Mouse (Mus musculus): ENCODE measurements at regions not wholly inside any gene's neighbourhood (a gene's known extent, or its start where the extent isn't known, plus 50 kb on each side); places are given as distances from the start of the nearest gene placed in this dataset.

DNA sequence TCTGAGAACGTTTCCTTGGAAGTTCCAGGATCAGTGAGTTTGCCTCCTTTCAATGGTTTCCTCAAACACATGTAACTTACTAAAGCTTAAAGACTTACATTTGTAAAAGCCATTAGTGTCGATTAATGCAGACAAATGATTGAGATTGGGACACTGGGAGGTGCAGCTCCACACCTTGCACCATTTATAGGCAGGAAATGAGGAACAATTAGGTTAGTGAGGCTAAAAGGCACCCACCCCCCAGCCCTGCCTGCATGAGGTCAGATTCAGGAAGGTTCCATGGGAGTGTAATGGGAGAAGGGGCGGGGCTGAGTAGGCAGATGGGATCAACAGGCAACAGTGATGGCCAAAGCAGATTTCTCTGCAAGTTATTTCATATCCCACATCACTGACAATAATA lies 131.1 kb upstream of the Gm12728 start:
- DNase-seq (ENCODE audit: low spot score), result no peak
- no peak overlapping the region for H3K9ac ChIP-seq (ENCODE audit: low read depth, low read length)

GRCm38 (mm10) chr4:105676690-105677089 lies 113.0 kb upstream of the Gm12728 start:
- ATAC-seq (replicated peaks; ENCODE audit: low FRiP score), result no peak

More for the DNA sequence above, 131.1 kb upstream of the Gm12728 start:
- H3K9me3 ChIP-seq (ENCODE audit: control insufficient read depth, low read length), result no peaks in the 10 kb centered on the region
- no peaks in the 10 kb centered on the region for H3K4me1 ChIP-seq (replicated peaks; ENCODE audit: control insufficient read depth, insufficient read depth, low read length)
- 58% methylated on average over 3 of the region's 3 CpGs for WGBS
- no peak for ATAC-seq (replicated peaks; ENCODE audit: low FRiP score)
- no peaks in the 10 kb centered on the region for H3K36me3 ChIP-seq (ENCODE audit: control insufficient read depth, insufficient read depth, low read length)
- H3K4me2 ChIP-seq, result no peak overlapping the region
- H3K27me3 ChIP-seq (replicated peaks; ENCODE audit: control insufficient read depth, insufficient read depth, low read length), result no peaks in the 10 kb centered on the region
- no peak overlapping the region for H3K27ac ChIP-seq (ENCODE audit: low read depth, low read length)
- no peak overlapping the region for H3K4me3 ChIP-seq (ENCODE audit: low read depth, low read length)

GRCm38 (mm10) chr4:105690716-105691115 lies 99.0 kb upstream of the Gm12728 start:
- Histone ChIP-seq H3K9me3 (ENCODE audit: control insufficient read depth, low read length) (no peaks in the 10 kb centered on the region), H3K27me3 (replicated peaks; ENCODE audit: control insufficient read depth, insufficient read depth, low read length) (no peaks in the 10 kb centered on the region), H3K9ac (ENCODE audit: low read depth, low read length) (no peak overlapping the region), H3K36me3 (ENCODE audit: control insufficient read depth, insufficient read depth, low read length) (no peaks in the 10 kb centered on the region), H3K4me2 (no peak overlapping the region), H3K4me1 (replicated peaks; ENCODE audit: control insufficient read depth, insufficient read depth, low read length) (no peaks in the 10 kb centered on the region), H3K4me3 (ENCODE audit: low read depth, low read length) (no peak overlapping the region), H3K27ac (ENCODE audit: low read depth, low read length) (no peak overlapping the region)
- DNase-seq (ENCODE audit: low spot score) (no peak), ATAC-seq (replicated peaks; ENCODE audit: low FRiP score) (no peak)
- WGBS, result 33% methylated on average over 3 of the region's 3 CpGs

More at GRCm38 (mm10) chr4:105676690-105677089, 113.0 kb upstream of the Gm12728 start:
- WGBS, result 78% methylated on average over 1 of the region's 1 CpGs
- Histone ChIP-seq H3K4me3 (ENCODE audit: low read depth, low read length) (no peak overlapping the region), H3K4me1 (replicated peaks; ENCODE audit: control insufficient read depth, insufficient read depth, low read length) (no peaks in the 10 kb centered on the region), H3K27me3 (replicated peaks; ENCODE audit: control insufficient read depth, insufficient read depth, low read length) (no peaks in the 10 kb centered on the region), H3K9ac (ENCODE audit: low read depth, low read length) (no peak overlapping the region), H3K9me3 (ENCODE audit: control insufficient read depth, low read length) (no peaks in the 10 kb centered on the region), H3K4me2 (no peak overlapping the region), H3K36me3 (ENCODE audit: control insufficient read depth, insufficient read depth, low read length) (no peaks in the 10 kb centered on the region), H3K27ac (ENCODE audit: low read depth, low read length) (no peak overlapping the region)
- DNase-seq (ENCODE audit: low spot score), result no peak

DNA sequence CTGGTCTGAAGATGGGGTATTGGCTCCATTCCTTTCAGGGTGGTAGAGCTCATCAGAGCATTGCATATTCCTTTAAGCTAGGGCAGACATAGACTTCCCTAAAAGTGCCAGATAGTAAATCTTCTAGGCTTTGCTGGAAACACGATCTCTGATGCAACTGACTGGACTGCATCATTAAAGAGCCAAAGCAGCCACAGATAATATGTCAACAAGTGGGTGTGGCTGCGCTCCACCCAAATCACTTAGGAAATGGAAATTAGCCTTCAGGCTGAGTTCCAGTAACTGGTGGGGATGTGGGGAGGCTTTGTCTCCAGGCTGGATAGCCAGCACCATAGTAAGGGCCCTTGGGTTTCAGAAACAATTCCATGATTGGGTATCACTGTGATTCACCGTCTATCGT lies 97.3 kb upstream of the Gm12728 start:
- H3K4me1 ChIP-seq (replicated peaks; ENCODE audit: control insufficient read depth, insufficient read depth, low read length), result no peaks in the 10 kb centered on the region
- H3K9ac ChIP-seq (ENCODE audit: low read depth, low read length), result no peak overlapping the region
- no peak for DNase-seq (ENCODE audit: low spot score)
- no peak overlapping the region for H3K4me3 ChIP-seq (ENCODE audit: low read depth, low read length)
- no peak overlapping the region for H3K4me2 ChIP-seq
- WGBS, result 77% methylated on average over 4 of the region's 4 CpGs
- no peaks in the 10 kb centered on the region for H3K9me3 ChIP-seq (ENCODE audit: control insufficient read depth, low read length)
- H3K27ac ChIP-seq (ENCODE audit: low read depth, low read length), result no peak overlapping the region
- H3K27me3 ChIP-seq (replicated peaks; ENCODE audit: control insufficient read depth, insufficient read depth, low read length), result no peaks in the 10 kb centered on the region
- H3K36me3 ChIP-seq (ENCODE audit: control insufficient read depth, insufficient read depth, low read length), result no peaks in the 10 kb centered on the region
- ATAC-seq (replicated peaks; ENCODE audit: low FRiP score), result no peak

DNA sequence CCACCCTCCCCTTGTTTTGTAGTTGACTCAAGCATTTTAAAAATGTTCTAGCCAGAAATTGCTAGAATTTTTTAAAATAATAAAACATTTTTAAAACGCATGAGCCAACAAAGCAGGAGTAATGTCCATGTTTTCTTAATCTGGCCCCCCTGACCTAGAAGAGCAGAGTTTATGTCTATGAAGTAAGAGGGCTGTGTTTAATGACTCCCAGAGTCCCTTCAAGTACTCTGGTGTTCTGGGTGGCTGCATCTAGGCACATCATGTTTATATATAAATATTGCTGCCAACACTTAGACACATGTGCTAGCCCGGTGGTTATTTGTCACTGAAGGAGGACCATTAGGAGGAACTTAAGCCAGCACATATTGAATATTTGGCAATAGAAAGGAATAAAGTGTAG lies 93.8 kb upstream of the Gm12728 start:
- WGBS, result 77% methylated on average over 2 of the region's 2 CpGs
- no peaks in the 10 kb centered on the region for H3K9me3 ChIP-seq (ENCODE audit: control insufficient read depth, low read length)
- H3K4me1 ChIP-seq (replicated peaks; ENCODE audit: control insufficient read depth, insufficient read depth, low read length), result no peaks in the 10 kb centered on the region
- no peak overlapping the region for H3K4me3 ChIP-seq (ENCODE audit: low read depth, low read length)
- no peaks in the 10 kb centered on the region for H3K27me3 ChIP-seq (replicated peaks; ENCODE audit: control insufficient read depth, insufficient read depth, low read length)
- DNase-seq (ENCODE audit: low spot score) (no peak), ATAC-seq (replicated peaks; ENCODE audit: low FRiP score) (no peak)
- H3K9ac ChIP-seq (ENCODE audit: low read depth, low read length), result no peak overlapping the region
- H3K36me3 ChIP-seq (ENCODE audit: control insufficient read depth, insufficient read depth, low read length), result no peaks in the 10 kb centered on the region
- H3K27ac ChIP-seq (ENCODE audit: low read depth, low read length), result no peak overlapping the region
- H3K4me2 ChIP-seq, result no peak overlapping the region

DNA sequence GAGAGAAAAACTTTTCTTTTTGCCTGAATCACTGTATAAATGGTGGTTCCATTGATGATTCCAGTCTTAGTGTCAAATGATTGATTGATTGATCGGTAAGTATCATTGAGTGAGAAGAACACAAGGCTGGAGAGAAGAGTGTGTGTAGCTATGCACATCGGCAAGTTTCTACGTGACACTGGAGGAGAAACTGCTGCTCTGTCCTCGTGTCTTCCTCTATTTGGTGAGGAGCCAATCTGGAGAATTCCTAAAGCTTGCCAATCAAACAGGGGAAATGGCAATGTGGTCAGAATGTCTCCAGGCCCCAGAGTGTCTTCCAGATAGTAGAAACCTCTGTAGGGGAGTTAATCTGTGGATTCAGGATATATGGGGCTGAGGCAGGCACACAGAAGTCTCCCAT lies 92.5 kb upstream of the Gm12728 start:
- H3K27me3 ChIP-seq (replicated peaks; ENCODE audit: control insufficient read depth, insufficient read depth, low read length), result no peaks in the 10 kb centered on the region
- no peaks in the 10 kb centered on the region for H3K4me1 ChIP-seq (replicated peaks; ENCODE audit: control insufficient read depth, insufficient read depth, low read length)
- no peaks in the 10 kb centered on the region for H3K9me3 ChIP-seq (ENCODE audit: control insufficient read depth, low read length)
- WGBS, result 80% methylated on average over 4 of the region's 4 CpGs
- DNase-seq (ENCODE audit: low spot score), result no peak
- H3K36me3 ChIP-seq (ENCODE audit: control insufficient read depth, insufficient read depth, low read length), result no peaks in the 10 kb centered on the region
- H3K9ac ChIP-seq (ENCODE audit: low read depth, low read length), result no peak overlapping the region
- no peak overlapping the region for H3K27ac ChIP-seq (ENCODE audit: low read depth, low read length)
- no peak for ATAC-seq (replicated peaks; ENCODE audit: low FRiP score)
- H3K4me3 ChIP-seq (ENCODE audit: low read depth, low read length), result no peak overlapping the region
- no peak overlapping the region for H3K4me2 ChIP-seq

DNA sequence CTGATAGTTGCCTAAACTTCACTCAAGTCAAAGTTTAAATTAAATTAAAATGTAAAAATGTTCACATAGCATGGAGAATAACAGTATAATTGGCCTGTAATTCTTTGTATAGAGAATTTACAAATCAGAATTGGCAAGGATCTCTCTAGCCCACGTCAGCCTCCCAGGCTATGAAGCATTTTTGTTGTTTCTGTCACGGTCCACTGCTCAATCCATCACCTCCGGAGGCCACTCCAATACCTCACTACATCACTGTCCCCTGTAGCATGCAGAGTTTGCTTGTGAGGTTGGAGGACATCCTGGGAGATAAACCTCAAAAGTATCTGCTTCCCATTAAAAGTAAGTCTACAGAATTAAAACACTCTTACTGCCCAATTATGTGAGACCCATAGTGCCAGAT lies 87.6 kb upstream of the Gm12728 start:
- Histone ChIP-seq H3K9me3 (ENCODE audit: control insufficient read depth, low read length) (no peaks in the 10 kb centered on the region), H3K4me1 (replicated peaks; ENCODE audit: control insufficient read depth, insufficient read depth, low read length) (no peaks in the 10 kb centered on the region), H3K9ac (ENCODE audit: low read depth, low read length) (no peak overlapping the region), H3K4me2 (no peak overlapping the region), H3K36me3 (ENCODE audit: control insufficient read depth, insufficient read depth, low read length) (no peaks in the 10 kb centered on the region), H3K4me3 (ENCODE audit: low read depth, low read length) (no peak overlapping the region), H3K27me3 (replicated peaks; ENCODE audit: control insufficient read depth, insufficient read depth, low read length) (no peaks in the 10 kb centered on the region), H3K27ac (ENCODE audit: low read depth, low read length) (no peak overlapping the region)
- no peak for DNase-seq (ENCODE audit: low spot score)
- no peak for ATAC-seq (replicated peaks; ENCODE audit: low FRiP score)
- 69% methylated on average over 3 of the region's 3 CpGs for WGBS

DNA sequence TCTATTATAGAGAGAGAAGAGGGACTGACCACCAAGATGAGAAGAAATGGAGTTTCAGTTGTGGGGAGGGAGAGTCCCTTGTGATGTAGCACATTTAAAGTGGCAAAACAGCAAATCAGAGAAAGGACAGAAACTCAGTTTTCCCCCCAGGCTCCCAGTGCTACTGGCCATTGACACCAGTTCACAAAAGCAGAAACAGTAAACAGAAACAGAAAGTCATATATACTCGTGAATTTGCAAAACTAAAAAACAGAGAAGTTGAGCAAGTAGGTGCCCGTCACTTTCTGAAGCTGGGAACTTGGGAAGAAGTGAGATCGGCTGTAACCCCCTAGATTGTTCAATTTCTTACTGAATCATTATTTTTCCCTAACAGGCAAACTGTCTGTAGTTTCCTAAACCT lies 86.3 kb upstream of the Gm12728 start:
- 59% methylated on average over 3 of the region's 3 CpGs for WGBS

DNA sequence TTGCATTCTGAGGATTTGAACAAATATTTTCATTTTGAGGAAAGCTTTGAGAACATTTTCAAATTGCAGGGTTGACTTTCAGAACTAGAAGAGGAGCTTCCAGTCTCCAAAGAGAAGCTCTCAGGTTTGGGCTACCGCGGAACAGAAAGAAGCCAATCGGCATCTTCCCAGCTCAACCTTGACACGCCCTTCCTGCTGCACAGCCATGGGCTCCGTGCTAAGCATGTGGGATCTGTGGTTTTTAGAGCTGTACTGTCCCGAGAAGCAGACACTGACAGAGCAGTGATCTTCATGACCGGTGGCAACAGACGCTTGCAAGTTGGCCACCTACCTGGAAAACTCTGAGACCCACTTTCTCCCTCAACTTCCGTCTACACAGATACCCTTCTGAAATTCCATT lies 85.4 kb upstream of the Gm12728 start:
- Histone ChIP-seq H3K4me3 (ENCODE audit: low read depth, low read length) (no peak overlapping the region), H3K36me3 (ENCODE audit: control insufficient read depth, insufficient read depth, low read length) (no peaks in the 10 kb centered on the region), H3K27ac (ENCODE audit: low read depth, low read length) (no peak overlapping the region), H3K27me3 (replicated peaks; ENCODE audit: control insufficient read depth, insufficient read depth, low read length) (no peaks in the 10 kb centered on the region), H3K4me2 (no peak overlapping the region), H3K9ac (ENCODE audit: low read depth, low read length) (no peak overlapping the region), H3K9me3 (ENCODE audit: control insufficient read depth, low read length) (no peaks in the 10 kb centered on the region), H3K4me1 (replicated peaks; ENCODE audit: control insufficient read depth, insufficient read depth, low read length) (no peaks in the 10 kb centered on the region)
- ATAC-seq (replicated peaks; ENCODE audit: low FRiP score) (no peak), DNase-seq (ENCODE audit: low spot score) (no peak)
- WGBS, result 71% methylated on average over 9 of the region's 9 CpGs

More for the DNA sequence above, 86.3 kb upstream of the Gm12728 start:
- no peak overlapping the region for H3K27ac ChIP-seq (ENCODE audit: low read depth, low read length)
- no peaks in the 10 kb centered on the region for H3K27me3 ChIP-seq (replicated peaks; ENCODE audit: control insufficient read depth, insufficient read depth, low read length)
- DNase-seq (ENCODE audit: low spot score) (no peak), ATAC-seq (replicated peaks; ENCODE audit: low FRiP score) (no peak)
- no peak overlapping the region for H3K4me2 ChIP-seq
- no peak overlapping the region for H3K9ac ChIP-seq (ENCODE audit: low read depth, low read length)
- no peaks in the 10 kb centered on the region for H3K36me3 ChIP-seq (ENCODE audit: control insufficient read depth, insufficient read depth, low read length)
- no peaks in the 10 kb centered on the region for H3K4me1 ChIP-seq (replicated peaks; ENCODE audit: control insufficient read depth, insufficient read depth, low read length)
- H3K4me3 ChIP-seq (ENCODE audit: low read depth, low read length), result no peak overlapping the region
- no peaks in the 10 kb centered on the region for H3K9me3 ChIP-seq (ENCODE audit: control insufficient read depth, low read length)
